Mouse (Mus musculus): Measurements from ENCODE around the gene Mrpl33.

DNA sequence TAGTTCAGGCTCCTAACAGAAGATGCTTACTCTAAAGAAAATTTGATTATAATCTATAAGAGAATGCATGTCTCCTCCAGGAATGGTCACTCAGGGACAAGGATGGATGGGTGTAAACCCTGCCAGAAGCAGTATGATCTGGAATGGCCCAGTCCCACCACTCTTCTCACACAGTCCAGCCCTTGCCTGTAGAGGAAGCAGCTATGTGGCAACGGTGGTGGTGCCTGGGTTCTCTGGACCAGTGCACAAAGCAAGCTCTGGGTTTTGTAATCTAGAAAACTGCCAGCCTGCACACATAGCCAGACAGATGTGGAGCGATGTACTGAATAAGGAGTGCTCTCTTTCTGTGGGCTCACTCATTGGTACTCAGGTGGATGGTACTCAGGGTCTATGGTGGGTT, 43.8 kb downstream of the Mrpl33 start:
- TF ChIP-seq POLR2A (IDR thresholded peaks at IDR 0.05; ENCODE audit: borderline replicate concordance, insufficient read depth, low read length) (no peak), CTCF (IDR thresholded peaks at IDR 0.05; ENCODE audit: borderline replicate concordance, insufficient read depth, low read depth, low read length) (no peak)
